Mouse (Mus musculus) left cerebral cortex, postnatal 10 days (tissue): ENCODE measurements at regions not wholly inside any gene's neighbourhood (a gene's known extent, or its start where the extent isn't known, plus 50 kb on each side); places are given as distances from the start of the nearest gene placed in this dataset.

ENCODE experiments used
- DNase-seq, 2 experiments: peaks; one replicate each; pipeline ENCODE4 v3.0.0; 2021 to 2022; ENCODE audit warnings: low spot score in 2 of 2, mixed read lengths in 1 of 2; ENCODE audit errors: extremely low spot score in 1 of 2
- intact Hi-C: fragments of 180-260 bp; cut with DNase I; formaldehyde crosslinking; loops from one replicate; pipeline ENCODE4 v1.15.1; 2025

DNA sequence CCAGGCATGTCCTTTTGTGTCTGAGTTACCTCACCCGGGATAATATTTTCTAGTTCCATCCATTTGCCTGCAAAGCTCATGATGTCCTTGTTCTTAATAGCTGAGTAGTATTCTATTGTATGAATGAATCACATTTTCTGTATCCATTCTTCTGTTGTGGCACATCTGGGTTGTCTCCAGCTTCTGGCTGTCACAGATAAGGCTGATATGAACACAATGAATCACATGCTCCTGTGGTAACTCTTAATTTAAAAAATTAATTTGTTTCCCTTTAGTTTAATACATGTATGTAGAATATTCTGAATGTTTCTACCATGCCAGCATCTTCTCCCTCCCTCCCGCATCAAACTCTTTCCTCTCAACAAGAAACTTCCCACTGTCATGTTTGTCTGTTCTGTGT is 424.4 kb downstream of the Olfm4 start:
- intact Hi-C loops = no loop called here
- no peak for DNase-seq

DNA sequence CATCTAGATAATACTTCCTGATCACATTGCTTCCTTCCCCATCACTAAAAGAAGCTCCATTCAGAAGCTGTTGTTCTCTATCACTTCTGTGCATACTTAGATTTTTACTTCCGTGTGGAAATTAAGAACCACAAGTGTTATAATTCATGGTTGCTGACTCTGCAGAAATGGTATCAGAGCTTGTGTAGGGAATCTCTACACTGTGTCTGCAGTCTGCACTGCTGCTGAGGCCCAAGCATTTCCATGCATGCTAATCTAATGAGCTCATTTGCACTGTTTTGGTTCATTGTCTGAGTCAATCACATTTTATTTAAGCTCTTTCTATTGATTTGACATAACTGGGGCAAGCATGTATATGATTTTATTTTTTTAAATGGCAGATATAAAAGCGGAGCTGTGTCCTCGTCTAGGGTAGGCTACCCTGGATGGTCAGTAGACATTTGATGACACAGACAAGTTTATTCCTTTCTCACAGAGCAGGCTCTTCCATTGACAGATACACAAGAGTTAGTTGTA is 435.0 kb downstream of the Olfm4 start:
- intact Hi-C loops = no loop called here
- DNase-seq = no peak

DNA sequence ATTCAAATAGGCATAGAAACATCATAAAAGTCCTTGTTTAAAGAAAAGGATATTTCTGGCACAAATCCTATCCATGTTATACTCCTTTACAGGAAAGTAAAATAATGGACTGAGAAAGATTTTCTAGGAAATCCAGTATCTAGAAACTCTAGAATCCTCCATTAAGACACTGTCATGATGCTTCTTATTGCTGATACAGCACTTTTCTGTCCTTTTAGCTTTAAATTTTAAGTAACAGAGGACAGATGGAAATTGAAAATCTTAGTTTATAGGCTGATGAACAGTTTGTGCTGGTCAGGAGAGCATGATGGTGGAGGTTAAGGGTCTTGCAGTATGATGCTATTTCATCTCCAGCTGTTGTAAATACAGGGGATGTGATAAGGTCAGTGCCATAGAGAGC is 459.9 kb downstream of the Olfm4 start:
- intact Hi-C loops = no loop called here
- no peak for DNase-seq

DNA sequence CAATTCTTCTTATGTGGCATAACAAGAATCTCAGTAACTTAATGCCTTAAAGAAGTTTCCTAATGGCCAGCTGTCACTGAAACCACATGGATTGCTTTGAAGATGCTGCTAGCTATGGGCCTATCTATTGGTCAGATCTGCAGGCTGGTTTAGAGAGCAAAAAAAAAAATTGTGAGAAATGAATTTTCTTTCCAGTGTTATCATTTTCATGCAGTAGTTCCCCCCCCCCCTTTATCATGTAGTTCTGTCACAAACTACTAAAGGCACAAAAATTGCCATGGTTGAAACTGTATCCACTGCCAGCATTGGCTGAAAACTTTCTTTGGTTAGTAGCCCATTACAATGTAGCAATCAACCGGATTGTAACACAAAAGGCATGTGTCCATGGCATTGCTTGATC is 487.6 kb downstream of the Olfm4 start:
- intact Hi-C loops = no loop called here

DNA sequence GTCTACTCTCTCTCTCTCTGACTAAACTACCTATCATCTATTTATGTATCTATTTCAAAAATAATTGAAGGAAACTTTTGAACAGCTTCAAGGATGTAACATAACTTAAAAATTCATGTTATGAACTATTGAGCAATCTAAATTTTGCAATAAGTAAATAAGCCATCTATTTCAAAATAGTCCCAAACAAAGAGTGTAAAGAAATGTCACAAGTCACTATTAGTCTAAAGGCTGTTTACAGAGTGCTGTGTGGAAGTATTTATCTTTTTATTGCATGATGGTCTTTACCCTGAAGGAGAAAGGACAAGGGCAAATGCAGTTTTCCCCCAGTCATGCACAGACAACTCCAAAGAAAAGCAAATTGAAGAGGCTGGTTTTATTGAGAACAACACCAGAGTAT is 496.0 kb downstream of the Olfm4 start:
- DNase-seq = no peak

More for the DNA sequence above, 487.6 kb downstream of the Olfm4 start:
- no peak for DNase-seq

DNA sequence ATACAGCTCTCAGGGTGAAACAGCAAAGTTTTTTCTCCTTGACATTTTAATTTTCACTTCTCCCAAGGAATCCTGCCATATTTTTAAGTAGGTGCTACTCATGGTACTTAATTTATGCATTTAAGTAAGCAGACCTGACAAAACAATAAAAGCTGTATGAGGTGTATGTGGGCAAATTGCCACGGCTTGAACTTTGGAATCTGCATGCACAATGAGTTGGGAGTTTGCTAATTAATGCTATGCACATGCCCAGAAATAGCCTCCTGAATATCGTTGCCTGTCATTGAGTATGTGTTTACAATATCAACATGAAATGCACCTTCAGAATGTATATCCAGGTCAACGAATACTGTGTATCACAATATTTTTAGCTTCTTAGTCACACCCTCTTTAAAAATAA is 498.9 kb downstream of the Olfm4 start:
- intact Hi-C loops = no loop called here
- no peak for DNase-seq

More for the DNA sequence above, 496.0 kb downstream of the Olfm4 start:
- intact Hi-C loops = no loop called here

DNA sequence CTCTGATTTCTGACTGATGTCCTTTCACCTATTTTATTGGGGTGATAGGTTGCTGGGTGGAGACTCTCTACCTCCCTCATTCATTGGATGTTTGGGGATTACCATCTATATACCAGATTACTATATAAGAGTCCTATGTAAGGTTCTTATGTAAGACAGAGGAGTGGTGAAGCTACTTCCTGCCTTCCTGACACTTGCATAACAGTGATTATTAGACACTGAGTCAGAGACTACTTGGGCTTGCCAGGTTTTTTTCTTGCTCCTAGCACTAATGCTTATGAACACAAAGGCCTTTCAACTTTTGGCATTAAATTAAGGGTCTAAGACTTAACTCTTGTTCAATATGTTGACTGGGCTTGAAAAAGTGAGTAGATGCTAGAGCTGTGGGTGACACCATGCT is 500.4 kb downstream of the Olfm4 start:
- intact Hi-C loops = no loop called here
- no peak for DNase-seq

DNA sequence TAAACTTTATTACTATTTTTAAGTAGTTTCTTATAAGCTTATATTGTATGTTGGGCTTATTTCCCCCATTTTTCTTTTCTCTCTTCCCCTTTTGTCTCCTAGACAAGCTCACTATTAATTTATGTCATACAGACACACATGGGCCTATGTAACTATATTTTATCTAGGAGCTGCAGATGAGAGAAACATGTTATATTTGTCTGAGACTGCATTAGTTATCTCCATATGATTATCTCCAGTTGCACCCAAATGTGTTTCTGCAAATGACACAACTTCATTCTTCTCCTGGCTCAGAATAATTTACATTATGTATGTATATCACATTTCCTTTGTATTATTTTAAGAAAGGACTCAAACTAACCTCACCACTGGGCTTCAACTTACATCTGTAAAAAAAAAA is 501.3 kb downstream of the Olfm4 start:
- intact Hi-C loops = no loop called here
- no peak for DNase-seq

DNA sequence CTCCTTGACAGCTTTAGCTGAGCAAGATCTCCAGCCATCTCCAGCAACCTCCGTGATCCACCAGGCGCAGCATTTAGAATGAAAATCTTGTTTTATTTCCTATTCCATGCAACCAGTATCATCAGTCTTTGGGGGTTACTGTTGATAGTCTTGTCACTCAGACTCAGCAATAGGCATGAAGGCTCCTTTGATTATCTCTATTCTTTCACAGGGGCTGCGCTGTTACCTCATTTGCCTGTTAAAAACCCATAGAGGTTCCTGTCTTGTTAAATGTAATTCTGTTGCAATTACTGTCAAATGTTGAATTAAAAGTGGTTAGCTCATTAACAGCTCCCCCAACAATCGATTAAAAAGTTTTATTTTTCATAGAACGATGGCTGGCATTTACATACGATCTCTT is 502.7 kb downstream of the Olfm4 start:
- intact Hi-C loops = no loop called here
- no peak for DNase-seq

DNA sequence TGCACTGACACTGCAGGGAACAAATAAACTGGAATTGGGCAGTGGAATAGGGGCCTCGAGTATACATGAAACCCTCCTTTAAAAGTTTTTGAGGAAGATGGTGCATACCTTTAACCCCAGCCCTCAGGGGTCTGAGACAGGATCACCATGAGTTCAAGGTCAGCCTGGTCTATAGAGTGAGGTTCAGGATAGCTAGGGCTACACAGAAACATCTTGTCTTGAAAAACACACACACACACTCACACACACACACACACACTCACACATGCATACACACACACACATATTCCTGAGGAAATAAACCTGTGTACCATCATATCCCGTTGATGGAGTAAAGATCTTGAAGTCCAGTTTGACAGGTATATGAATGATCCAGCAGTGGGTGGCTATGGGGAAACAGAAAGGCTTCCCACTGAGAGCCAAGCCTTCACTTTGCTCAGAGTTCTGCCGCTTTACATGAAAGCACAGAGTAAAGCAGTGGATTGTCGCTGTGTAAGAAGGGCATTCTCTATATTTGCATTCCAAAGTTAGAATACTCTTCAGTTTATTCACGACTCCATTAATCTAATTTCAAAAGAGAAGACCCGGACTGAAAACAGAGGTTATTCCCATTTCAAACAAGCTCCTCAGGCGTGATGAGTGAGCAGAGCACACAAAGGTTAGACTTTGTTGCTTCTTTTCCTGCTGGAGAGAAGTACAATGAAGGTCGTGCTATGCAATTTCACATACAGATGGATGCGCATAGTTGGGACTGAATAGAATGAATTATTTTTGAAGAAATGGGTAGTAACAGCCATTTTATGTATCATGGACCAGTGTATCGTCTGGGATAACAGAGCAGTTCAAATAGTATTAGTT is 508.4 kb downstream of the Olfm4 start:
- intact Hi-C loops = no loop called here
- DNase-seq = no peak

DNA sequence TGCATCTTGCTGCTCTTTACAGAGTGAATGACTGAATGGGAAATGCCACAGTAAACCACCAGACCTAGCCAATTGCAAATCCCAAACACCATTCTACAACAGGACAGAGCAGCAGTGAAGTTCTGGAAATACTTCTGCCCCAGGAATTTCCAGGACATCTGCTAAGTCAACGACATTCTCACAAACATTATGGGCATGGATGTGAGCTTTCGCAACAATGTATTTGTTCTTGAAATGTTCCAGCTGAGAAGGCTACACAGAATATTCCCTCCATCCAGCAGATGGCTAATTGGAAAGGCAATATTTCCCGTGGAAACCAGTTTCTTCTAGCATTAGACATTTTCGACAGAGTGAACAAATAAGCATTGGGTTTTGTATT is 509.0 kb downstream of the Olfm4 start:
- DNase-seq = no peak
- intact Hi-C loops = no loop called here

DNA sequence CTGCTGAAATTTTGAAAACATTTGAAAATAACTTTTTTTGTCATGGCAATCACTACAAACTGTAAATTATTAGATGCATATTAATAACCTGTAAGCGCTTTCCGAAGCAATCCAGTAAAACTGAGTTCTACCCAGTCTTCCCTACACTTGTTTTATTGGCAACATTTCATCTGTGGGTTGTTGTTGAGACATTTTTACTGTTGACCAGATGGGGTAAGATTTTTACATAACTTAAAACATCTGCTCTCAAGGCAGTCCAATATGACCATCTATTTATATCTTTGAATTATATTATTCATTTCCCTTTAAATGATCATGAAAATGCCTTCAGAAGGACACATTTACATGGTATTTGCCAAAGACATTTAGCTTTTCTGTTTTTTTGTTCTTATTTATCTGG is 520.5 kb downstream of the Olfm4 start:
- DNase-seq = no peak
- intact Hi-C loops = no loop called here

DNA sequence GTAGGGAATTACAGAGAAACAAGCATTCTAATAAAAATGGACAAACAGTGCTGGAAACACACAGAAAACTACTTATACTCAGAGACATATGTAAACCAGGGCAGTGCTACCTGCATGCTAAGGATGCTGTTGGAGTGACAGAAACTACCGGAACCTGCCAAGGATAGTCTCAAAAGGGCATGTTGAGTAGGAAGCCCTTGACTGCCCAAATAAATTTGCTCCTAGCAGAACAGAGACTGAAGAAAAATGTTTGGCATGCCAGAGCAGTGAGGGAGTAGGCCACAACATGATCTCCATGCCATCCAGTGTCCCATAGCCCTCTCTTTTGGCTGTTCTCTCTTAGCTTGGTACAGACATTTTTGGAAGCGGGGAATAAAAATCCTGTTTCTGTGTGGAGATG is 532.7 kb downstream of the Olfm4 start:
- intact Hi-C loops = no loop called here

DNA sequence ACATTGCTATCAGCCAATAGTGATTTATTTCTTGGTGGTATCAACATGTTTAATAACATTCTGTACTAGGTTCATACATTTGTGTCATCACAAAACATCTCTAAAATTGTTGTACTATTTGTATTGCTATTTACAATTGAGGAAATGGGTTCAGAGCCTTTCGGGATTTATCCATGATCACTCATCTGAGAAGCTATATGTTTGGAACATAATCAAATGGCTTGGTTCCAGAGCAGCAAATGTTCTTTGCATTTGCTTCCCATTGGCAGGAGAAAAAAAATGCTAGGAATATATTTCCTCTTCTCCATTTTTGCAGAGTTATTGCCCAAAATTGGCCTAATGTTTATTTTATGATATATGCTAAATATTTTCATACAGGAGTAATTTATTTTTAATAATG is 537.3 kb downstream of the Olfm4 start:
- intact Hi-C loops = no loop called here
- no peak for DNase-seq

More for the DNA sequence above, 532.7 kb downstream of the Olfm4 start:
- DNase-seq = no peak

DNA sequence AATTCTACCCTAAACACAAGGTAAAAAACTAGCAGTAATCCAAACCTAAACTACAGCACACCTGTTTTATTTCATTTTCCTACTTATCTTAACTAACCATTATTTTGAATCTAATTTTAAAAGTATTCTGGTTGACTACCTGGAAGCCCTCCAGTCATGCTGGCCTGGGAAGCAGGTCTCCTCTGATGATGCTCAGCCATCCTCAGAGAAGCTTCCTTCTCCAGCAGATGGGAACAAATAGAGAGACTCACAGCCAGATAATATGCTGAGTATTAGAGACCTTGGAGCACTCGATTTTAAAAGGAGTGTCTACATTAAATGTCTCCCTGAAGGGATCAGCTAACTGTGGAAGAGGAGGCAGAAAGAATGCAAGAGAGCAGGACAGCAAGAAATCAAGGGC is 537.8 kb downstream of the Olfm4 start:
- no peak for DNase-seq
- intact Hi-C loops = no loop called here

DNA sequence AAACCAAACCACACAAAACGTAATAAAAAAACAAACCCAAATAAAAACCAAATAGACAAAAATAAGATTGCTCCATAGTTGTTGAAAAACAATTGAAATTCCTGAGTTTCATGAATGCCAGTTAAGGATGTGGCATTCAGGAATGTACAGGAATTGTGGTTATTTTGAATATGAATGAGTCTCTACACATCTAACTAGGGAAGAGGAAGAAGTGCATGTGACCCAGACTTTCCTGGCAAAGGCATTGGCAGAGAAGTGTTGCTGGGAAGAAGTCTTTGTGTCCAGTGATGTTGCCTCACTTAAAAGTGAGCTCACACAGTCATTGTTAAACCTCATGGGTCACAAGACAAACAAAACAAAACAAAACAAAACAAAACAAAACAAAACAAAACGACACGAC is 538.7 kb downstream of the Olfm4 start:
- intact Hi-C loops = no loop called here
- DNase-seq = no peak

DNA sequence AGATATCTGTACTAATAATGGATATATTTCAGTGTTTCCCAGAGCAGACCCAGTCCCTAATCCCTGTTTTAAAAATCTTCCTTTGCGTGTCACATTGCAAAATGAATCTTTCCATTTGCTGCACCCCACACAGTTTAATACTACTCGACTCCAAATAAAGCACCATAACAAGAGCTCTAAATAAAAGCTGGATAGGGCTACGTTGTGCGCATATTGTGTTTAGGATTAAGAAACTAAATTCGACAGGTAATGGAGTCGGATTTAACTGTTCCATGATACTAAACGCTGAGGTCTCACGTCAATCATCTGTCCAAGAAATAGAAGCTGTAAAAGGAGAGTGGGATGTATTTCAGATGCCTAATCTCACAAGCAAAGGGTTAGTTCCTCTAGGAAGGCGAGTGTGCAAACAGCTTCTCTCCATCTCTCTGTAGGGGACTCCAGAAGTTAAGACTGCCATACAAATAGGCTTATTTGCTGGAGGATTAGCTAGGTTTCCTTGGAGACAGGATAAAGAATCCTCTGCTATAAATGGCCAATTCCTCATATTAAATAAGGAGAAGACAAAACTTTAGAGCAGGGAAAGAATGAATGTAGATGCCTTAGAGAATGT is 544.6 kb downstream of the Olfm4 start:
- intact Hi-C loops = no loop called here
- DNase-seq = no peak

DNA sequence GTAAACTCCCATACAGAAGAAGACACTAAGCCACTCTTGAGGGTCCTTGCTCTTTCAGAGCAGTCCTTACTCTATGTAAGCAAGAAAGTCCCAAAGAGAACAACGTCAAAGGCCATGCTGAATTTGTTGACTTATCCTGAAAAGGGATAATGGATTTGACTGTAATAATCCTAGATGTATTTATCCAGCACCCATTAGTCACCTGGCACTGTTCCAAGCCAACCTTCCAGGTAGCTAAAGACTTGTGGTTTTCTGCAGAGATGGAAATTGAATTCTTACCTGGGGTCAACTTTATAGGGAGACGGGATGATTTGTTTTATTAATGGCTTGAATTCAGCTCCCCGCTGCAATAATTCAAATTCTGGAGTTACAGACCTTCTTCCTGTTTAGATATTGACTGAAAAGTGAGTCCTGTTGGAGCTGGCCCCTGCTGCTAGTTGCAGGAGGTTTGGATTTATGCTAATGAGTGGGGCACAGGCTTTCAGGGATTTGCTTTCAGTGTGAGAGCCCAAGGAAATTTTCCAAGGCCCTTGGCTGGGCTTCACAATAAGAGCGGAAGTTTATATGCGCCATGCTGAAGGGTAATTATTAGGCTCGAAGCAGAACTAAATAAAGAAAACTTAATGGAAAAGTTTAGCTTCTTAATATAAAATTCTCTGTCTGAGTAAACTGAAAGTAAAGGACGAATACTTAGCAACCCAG is 552.3 kb downstream of the Olfm4 start:
- DNase-seq = no peak
- intact Hi-C loops = no loop called here

DNA sequence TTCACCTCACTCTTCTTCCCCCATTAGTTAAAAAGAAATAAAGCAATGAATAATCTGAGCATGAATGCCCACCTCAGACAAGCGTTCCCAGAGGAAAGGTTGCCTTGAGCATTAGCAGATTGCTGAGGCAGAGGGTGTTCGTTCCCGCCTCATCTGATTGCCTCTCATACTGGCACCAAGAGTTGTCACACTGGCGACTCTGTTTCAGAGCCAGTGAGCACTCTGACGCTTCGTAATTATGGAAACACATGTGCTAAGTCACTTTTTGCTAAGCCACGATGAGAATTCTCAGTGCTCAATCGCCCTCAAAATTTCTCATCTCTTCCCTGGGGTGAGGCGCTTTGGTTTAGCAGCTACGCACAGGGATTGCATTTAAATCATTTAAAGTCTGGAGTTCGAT is 576.1 kb downstream of the Olfm4 start:
- no peak for DNase-seq
- intact Hi-C loops = no loop called here
